Mouse (Mus musculus) hindbrain, embryonic 13.5 days (tissue): ENCODE data around the gene Diaph3. TPM values are rescaled to one million over a fixed set of nuclear protein-coding genes. Genes with fewer than 3 reads are reported as not detected.

Experiments
- microRNA-seq: library from miRNA; unstranded; fragments of <30 nt; microRNA quantifications from one replicate; pipeline ENCODE4, GENCODE M21; 2016
- polyA plus RNA-seq: library from polyadenylated mRNA; unstranded; fragments of >200 nt; fragmentation: Nextera tagmentation; extraction: Ambion mirVana; gene quantifications from 2 replicates; pipeline ENCODE4 v1.2.1, GENCODE M21; 2015

The Diaph3 gene
- polyA plus RNA-seq, 1 experiment from 2014 or later, result 3.4 TPM

Small RNA genes within 50 kb of the gene (microRNA-seq; reads per million reads assigned to microRNA genes)
- not detected for gene Gm23438
